Mouse (Mus musculus): ENCODE results near the gene Ptpn7.

Gene Ptpn7

GRCm38 (mm10) chr1:135129543-135130183 is 2.8 kb upstream of the Ptpn7 start:
- no peak for DNase-seq

GRCm38 (mm10) chr1:135130376-135131018 is 2.0 kb upstream of the Ptpn7 start:
- DNase-seq = no peak

DNA sequence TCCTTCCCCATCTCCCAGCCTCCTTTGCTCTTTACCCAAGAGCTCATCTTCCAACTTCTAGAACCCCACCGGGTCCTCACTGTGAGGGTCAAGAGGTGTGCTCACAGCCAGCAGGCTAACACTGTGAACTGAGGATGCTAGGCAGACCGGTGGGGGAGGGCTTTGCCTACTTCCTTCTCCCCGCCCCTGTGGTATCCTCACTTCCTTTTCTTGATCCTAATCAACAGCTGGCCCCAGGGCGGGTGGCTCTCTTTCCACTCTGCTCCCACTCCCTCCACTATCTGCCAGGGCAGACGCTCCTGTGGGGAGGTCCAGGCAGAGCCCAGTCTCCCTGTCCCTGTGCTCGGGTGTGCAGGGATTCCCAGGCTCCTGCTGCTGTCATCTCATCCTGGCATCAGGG is 1.5 kb upstream of the Ptpn7 start:
- DNase-seq = no peak

DNA sequence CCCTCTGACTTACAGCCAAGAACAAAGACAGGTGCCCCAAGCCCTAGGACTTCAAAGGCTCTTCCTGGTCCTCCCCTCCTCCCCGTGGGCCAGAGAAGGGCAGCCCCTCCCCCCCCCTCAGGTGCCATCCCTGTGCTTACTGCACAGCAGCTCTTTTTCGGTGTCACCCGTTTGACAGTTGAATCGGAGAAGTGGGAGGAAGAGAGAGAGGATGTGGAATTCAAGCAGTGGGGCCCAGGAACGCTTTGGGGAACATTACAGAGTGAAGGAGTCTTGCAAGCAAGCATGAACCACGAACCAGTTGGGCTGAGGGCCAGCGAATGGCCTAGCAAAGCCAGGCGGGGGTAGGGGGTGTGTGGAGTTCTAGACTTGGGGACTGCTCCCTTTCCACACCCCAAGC is 940 bp upstream of the Ptpn7 start:
- no peak for DNase-seq

GRCm38 (mm10) chr1:135132893-135133369 is 431 bp downstream of the Ptpn7 start:
- DNase-seq = no peak

DNA sequence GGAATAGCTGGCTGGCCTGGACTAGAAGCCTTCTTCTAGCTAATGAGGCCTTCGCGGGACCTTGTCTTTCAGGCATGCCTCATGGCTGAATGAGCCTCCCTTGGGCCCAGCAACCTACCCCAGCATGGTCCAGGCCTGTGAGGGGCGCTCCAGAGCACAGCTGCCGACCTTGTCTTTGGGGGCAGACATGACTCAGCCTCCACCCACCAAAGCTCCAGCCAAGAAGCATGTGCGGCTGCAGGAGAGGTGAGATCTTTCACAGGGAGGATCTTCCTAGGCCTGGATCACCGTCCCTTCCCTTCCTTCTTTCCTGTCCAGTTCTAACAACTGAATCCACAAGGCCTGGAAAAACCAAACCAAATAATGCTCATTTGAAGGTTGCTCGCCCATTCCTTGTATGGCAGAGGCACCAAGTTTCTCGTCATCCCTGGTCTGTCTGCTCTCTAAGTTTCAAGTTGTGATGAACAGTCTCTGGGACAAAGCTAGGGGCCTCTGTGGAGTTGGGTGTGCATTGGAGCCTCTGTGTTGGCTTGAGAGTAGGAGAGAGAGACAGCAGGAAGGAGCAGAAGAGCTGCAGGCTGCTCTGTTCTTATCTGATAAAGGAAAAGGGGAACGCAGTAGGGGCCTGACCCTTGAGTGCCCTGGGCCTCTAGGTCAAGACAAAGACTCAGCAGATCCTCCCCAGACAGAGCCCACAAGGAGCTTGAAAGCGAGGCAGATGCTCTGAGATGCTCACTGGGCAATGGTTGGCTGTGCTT is 1.4 kb downstream of the Ptpn7 start:
- no peak for DNase-seq

DNA sequence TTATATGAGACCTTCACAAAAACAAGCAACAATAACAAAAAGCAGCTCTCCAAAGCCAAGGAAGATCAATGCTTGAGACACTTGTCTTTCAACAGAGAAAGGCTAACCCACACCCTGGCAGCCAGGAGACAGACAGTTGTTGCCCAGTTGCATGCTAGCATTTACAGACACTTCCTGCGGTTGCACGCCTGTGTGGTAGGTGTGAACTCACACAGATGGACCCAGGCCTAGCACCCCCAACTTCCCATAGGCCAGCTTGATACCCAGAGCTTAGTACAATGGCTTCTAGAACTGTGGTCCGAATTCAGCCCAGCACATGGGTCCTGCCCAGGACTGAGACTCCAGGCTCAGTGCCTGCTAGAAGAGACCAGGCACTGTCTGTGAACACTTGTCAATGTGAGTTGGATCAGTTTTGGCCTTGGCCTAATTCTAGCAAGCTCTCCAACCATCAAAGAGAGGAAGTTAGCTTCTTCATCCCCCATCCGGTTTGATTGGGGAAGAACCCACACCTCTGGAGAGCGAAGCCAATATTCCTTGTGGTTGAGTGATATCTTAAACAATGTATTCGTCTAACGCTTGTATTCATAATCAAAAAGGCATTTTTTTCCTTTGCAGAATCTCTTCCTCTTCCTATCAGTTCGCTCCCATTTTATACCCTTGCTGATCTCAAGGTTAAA is 2.7 kb downstream of the Ptpn7 start:
- no peak for DNase-seq

- DNase-seq = no peak
These were observed 4.0 kb downstream of the Ptpn7 start for GRCm38 (mm10) chr1:135136500-135136899.

DNA sequence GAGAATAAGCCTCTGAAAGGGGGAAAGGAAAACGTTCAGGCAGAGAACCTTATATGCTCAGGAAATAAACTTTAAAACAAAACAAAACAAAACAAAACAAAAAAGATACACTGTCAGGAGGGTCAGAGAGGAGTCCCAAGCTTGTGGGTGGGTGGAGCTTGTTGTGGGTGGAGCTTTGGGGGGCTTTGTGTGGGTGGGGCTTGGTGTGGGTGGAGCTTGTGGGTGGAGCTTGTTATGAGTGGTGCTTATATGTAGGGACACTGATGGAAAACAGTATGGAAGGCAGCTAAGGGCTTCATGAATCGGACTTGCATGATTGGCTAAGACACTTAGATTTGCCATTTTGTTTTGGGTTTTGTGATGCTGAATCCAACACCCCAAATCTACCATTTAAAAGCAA is 7.4 kb downstream of the Ptpn7 start:
- no peak for DNase-seq

DNA sequence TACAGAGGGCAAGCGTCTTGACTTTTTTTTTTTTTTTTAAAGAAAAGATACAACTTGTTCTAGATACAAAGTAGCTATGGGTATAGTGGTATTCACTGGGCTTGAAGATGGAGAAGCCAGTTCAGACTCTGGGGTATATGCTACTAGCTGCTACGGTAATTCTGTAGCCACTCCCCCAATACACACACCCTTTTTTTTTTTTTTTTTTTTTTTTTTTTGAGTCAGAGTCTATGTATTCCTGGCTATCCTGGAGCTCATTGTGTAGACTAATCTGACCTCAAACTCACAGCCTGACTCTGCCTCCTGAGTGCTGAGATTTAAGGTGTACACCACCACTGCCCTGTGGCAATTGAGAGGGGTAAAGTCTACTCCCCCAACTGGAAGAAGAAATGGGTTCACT is 10.0 kb downstream of the Ptpn7 start:
- DNase-seq = no peak

- DNase-seq = no peak
These were observed 11.4 kb downstream of the Ptpn7 start for GRCm38 (mm10) chr1:135143940-135144339.

DNA sequence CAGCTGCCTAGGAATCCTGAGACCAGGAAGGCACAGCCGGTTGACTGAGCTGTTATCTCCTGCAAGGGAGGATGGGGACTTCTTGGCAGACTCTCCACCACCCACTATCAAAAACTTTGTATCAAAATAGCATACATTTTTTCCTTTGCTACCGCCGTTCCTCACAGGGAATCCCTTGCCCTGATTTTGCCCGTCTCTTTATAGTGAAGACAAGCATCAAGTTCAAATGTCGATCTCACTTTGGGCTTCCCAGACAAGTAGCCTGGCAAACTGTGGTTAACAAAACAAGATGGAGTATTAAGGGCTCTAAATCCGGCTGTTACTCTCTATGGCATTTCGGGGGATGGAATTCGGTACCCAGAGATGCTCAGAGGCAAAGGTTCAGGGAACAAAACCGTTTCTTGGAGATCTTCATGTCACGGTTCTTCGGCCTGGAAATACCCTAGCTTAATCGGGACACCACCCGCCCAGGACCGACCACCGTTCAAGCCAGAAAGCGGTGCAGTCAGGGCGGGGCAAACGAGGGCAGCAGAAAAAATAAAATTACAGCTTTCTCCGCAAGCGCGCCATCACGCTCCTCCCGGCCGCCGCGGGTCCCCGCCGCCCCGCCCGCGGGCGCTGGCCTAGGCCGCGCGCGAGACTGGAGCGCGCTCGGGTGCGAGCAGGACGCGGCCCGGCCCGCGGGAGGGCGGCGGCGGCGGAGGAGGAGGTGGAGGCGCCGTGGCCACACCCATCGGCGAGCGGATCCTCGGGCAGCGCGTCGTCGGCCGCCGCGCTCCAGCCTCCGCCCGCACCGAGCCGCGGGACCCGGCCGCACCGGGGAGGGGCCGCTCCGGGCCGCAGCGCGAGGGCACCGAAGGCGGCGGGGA is 13.8 kb downstream of the Ptpn7 start, which contains the start of gene Arl8a:
Gene Arl8a (plus strand): TSS at position 748 of the 869 bp plus-strand sequence.
- DNase-seq = peak; percentile 76

DNA sequence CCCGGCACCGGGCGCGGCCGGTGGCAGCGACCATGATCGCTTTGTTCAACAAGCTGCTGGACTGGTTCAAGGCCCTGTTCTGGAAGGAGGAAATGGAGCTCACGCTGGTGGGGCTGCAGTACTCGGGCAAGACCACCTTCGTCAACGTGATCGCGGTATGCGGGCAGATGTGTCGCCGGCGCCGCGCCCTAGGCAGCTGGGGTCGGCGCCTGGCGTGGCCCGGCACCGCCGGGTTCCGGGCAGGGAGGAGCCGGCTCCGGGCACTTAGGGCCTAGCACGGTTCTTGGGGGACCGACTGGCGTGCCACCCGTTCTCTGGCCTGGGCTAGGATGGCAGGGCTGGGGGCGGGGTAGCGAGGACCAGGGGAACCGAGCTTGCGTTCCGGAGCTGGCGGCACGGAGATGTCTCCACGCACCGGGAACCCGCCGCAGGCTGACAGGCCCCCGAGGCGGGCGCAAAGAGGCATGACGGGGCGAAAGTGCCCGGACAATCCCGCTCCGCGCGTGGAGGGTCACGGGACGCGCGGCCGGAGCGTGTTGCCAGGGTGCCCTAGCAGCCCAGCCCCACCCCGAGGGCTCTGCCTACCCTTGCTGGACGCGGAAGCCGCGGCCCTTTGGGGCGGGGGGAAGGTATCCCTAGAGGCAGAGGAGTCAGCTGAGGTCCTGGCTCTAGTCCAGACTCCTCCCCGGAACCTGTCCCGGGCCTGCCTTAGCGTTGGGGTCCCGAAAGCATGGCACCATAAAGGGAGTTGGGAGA is 14.6 kb downstream of the Ptpn7 start:
- DNase-seq = peak; percentile 93

- no peak for DNase-seq
These were observed 15.2 kb downstream of the Ptpn7 start for GRCm38 (mm10) chr1:135147702-135148058.

DNA sequence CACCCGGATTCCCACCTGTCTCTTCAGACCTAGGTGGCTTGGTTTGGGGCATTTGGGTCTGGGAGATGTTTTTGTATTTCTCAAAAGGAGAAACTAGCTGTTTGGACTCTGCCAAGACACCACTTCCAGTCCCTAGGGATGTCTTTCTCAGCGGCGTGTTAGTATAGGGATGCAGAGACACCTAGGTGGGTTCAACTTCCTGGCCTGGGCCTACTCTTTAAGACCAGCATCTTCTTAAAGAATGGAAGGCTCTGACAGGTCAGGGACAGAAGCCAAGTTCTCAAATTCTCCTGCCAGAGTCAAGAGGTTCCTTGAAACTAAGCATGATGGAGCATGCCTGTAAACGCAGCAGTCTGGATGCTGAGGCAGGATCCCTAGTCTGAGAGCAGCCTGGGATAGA is 16.0 kb downstream of the Ptpn7 start:
- DNase-seq = no peak

DNA sequence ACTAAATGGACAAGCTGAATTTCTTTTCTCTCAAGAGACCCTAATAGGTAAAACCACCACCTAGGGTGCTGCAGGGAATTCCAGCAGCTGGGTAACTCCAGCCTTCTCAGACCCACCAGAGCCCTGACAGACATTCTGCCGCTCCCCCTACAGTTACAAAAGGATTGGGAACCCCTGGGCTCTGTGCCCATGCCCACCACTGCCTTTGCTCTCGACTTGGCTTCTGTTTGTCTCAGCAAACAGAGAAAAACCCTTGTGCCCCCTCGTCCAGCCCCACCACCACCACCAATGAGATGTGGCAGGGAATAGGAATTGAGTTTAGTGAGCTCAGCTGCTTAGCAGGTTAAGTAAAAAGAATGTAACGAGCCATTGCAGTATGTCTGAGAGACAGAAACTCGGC is 16.5 kb downstream of the Ptpn7 start:
- DNase-seq = no peak

- no peak for DNase-seq
These were observed 21.5 kb downstream of the Ptpn7 start for GRCm38 (mm10) chr1:135154011-135154410.

DNA sequence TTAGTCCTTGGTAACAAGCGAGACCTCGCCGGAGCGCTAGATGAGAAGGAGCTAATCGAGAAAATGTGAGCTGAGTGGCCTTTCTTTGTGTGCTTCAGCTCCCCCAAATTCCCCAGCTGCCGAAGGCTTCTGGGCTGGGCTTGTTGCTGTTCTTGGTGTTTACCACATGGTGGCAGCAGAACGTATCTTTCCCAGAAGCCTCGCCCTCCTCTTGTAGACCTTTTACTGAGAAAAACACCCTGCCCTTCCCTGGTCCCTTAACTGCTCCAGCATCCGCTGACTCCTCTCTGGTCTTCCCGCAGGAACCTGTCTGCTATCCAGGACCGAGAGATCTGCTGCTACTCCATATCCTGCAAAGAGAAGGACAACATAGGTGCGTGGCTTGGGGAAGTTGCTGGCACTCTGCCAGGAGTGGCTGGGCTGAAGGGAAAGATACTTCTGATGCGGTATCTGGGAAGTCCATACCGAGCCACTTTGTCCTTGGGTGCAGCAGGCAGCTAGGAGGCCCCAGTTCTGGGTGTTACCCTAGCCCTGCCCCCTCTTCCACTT is 22.0 kb downstream of the Ptpn7 start:
- DNase-seq = peak; percentile 72

GRCm38 (mm10) chr1:135156300-135156699 is 23.8 kb downstream of the Ptpn7 start:
- DNase-seq = no peak

GRCm38 (mm10) chr1:135158633-135159032 is 26.1 kb downstream of the Ptpn7 start:
- DNase-seq = no peak

DNA sequence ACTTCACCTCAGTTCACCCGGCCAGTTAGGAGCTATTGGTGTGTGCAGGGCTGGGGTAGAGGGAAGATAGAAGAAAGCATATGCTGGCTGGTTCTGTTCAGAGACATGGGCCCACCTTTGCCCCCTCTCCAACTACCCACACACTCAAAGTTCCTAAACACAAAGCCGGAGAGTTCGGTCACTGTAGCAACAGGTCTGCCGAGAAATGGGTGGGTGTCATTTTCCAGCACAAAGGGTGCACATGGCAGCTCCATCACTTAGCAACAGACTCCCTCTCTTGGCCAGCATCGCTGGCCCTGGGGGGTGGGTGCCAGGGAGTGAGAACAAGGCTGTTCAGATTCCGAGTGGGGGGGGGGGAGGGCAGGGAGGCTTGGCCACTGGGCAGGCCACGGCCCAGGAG is 26.6 kb downstream of the Ptpn7 start:
- DNase-seq = no peak

Data from kidney, adult 11 months (tissue).